Mouse (Mus musculus): ENCODE results near the gene Rbbp6. TPM values are rescaled to one million over a fixed set of nuclear protein-coding genes. Genes with fewer than 3 reads are reported as not detected.
A peak's percentile ranks its signal among the peaks of the same experiment; 100 is the strongest.

Rbbp6 gene
- polyA plus RNA-seq, 1 experiment from 2014 or later = 34.1 TPM

- Histone ChIP-seq H3K36me3 (no peaks in the 10 kb centered on the region), H3K9ac (replicated peaks) (no peak overlapping the region), H3K4me2 (replicated peaks) (no peak overlapping the region), H3K27ac (no peak overlapping the region), H3K9me3 (no peaks in the 10 kb centered on the region), H3K27me3 (no peaks in the 10 kb centered on the region), H3K4me3 (replicated peaks) (no peak overlapping the region), H3K4me1 (replicated peaks) (no peaks in the 10 kb centered on the region)
- ATAC-seq = no peak
- 83% methylated on average over 3 of the region's 3 CpGs for WGBS
These were observed 16.2 kb upstream of the Rbbp6 start for GRCm38 (mm10) chr7:122949268-122949667.

- no peak overlapping the region for H3K4me2 ChIP-seq (replicated peaks)
- H3K9me3 ChIP-seq = no peaks in the 10 kb centered on the region
- no peak overlapping the region for H3K27ac ChIP-seq
- no peak overlapping the region for H3K9ac ChIP-seq (replicated peaks)
- no peak for ATAC-seq
- H3K36me3 ChIP-seq = no peaks in the 10 kb centered on the region
- no peak overlapping the region for H3K4me3 ChIP-seq (replicated peaks)
- H3K4me1 ChIP-seq (replicated peaks) = no peaks in the 10 kb centered on the region
- H3K27me3 ChIP-seq = no peaks in the 10 kb centered on the region
- 83% methylated on average over 4 of the region's 4 CpGs for WGBS
These were observed 14.0 kb upstream of the Rbbp6 start for GRCm38 (mm10) chr7:122951464-122951863.

GRCm38 (mm10) chr7:122952066-122952465 lies 13.4 kb upstream of the Rbbp6 start:
- ATAC-seq = no peak
- Histone ChIP-seq H3K4me2 (replicated peaks) (no peak overlapping the region), H3K27ac (no peak overlapping the region), H3K36me3 (no peaks in the 10 kb centered on the region), H3K27me3 (no peaks in the 10 kb centered on the region), H3K9me3 (no peaks in the 10 kb centered on the region), H3K9ac (replicated peaks) (no peak overlapping the region), H3K4me3 (replicated peaks) (no peak overlapping the region), H3K4me1 (replicated peaks) (no peaks in the 10 kb centered on the region)
- 82% methylated on average over 6 of the region's 6 CpGs for WGBS

- no peak for ATAC-seq
- Histone ChIP-seq H3K27me3 (no peaks in the 10 kb centered on the region), H3K4me2 (replicated peaks) (no peak overlapping the region), H3K27ac (no peak overlapping the region), H3K36me3 (no peaks in the 10 kb centered on the region), H3K9me3 (no peaks in the 10 kb centered on the region), H3K4me3 (replicated peaks) (no peak overlapping the region), H3K4me1 (replicated peaks) (no peaks in the 10 kb centered on the region), H3K9ac (replicated peaks) (no peak overlapping the region)
- WGBS = 84% methylated on average over 11 of the region's 11 CpGs
These were observed 10.8 kb upstream of the Rbbp6 start for GRCm38 (mm10) chr7:122954451-122955225.

- Histone ChIP-seq H3K27me3 (no peaks in the 10 kb centered on the region), H3K27ac (no peak overlapping the region), H3K4me2 (replicated peaks) (no peak overlapping the region), H3K9me3 (no peaks in the 10 kb centered on the region), H3K9ac (replicated peaks) (no peak overlapping the region), H3K36me3 (no peaks in the 10 kb centered on the region), H3K4me1 (replicated peaks) (no peaks in the 10 kb centered on the region), H3K4me3 (replicated peaks) (no peak overlapping the region)
- 82% methylated on average over 8 of the region's 8 CpGs for WGBS
- no peak for ATAC-seq
These were observed 10.1 kb upstream of the Rbbp6 start for GRCm38 (mm10) chr7:122955226-122955955.

GRCm38 (mm10) chr7:122968751-122969150 lies 3.3 kb downstream of the Rbbp6 start:
- peaks cover 32% of the 10 kb centered on the region for H3K4me1 ChIP-seq (replicated peaks)
- WGBS = 63% methylated on average over 4 of the region's 4 CpGs
- H3K36me3 ChIP-seq = peaks cover 12% of the 10 kb centered on the region; the same call in 1 of the 2 replicates
- peak overlapping the region; percentile 99 for H3K4me3 ChIP-seq (replicated peaks)
- no peaks in the 10 kb centered on the region for H3K9me3 ChIP-seq
- no peaks in the 10 kb centered on the region for H3K27me3 ChIP-seq
- H3K4me2 ChIP-seq (replicated peaks) = peak overlapping the region; percentile 59
- ATAC-seq = no peak
- no peak overlapping the region for H3K9ac ChIP-seq (replicated peaks)
- peak overlapping the region; percentile 90 for H3K27ac ChIP-seq

GRCm38 (mm10) chr7:122969231-122970032 lies 3.9 kb downstream of the Rbbp6 start:
- 1% methylated on average over 62 of the region's 62 CpGs for WGBS
- Histone ChIP-seq H3K4me3 (replicated peaks) (peak overlapping the region; percentile 99), H3K9ac (replicated peaks) (peak overlapping the region; percentile 97), H3K9me3 (no peaks in the 10 kb centered on the region), H3K4me1 (replicated peaks) (peaks cover 38% of the 10 kb centered on the region), H3K27me3 (no peaks in the 10 kb centered on the region), H3K4me2 (replicated peaks) (peak overlapping the region; percentile 97), H3K36me3 (peaks cover 12% of the 10 kb centered on the region; the same call in 1 of the 2 replicates), H3K27ac (peak overlapping the region; percentile 90)
- ATAC-seq = peak; percentile 98

GRCm38 (mm10) chr7:122970119-122970781 lies 4.8 kb downstream of the Rbbp6 start:
- peak; percentile 76 for ATAC-seq
- Histone ChIP-seq H3K9me3 (no peaks in the 10 kb centered on the region), H3K4me2 (replicated peaks) (peak overlapping the region; percentile 97), H3K4me3 (replicated peaks) (peak overlapping the region; percentile 99), H3K27ac (peak overlapping the region; percentile 90), H3K36me3 (peaks cover 12% of the 10 kb centered on the region; the same call in 1 of the 2 replicates), H3K9ac (replicated peaks) (peak overlapping the region; percentile 97), H3K4me1 (replicated peaks) (peaks cover 45% of the 10 kb centered on the region), H3K27me3 (no peaks in the 10 kb centered on the region)
- under 1% methylated on average over 64 of the region's 69 CpGs for WGBS

GRCm38 (mm10) chr7:122970864-122971420 lies 5.5 kb downstream of the Rbbp6 start:
- H3K9me3 ChIP-seq = no peaks in the 10 kb centered on the region
- H3K27ac ChIP-seq = no peak overlapping the region
- H3K9ac ChIP-seq (replicated peaks) = peak overlapping the region; percentile 97
- H3K27me3 ChIP-seq = no peaks in the 10 kb centered on the region
- H3K4me2 ChIP-seq (replicated peaks) = peak overlapping the region; percentile 97
- WGBS = under 1% methylated on average over 14 of the region's 14 CpGs
- H3K4me1 ChIP-seq (replicated peaks) = peaks cover 50% of the 10 kb centered on the region
- H3K36me3 ChIP-seq = peaks cover 12% of the 10 kb centered on the region; the same call in 1 of the 2 replicates
- H3K4me3 ChIP-seq (replicated peaks) = peak overlapping the region; percentile 99
- ATAC-seq = no peak

- peak overlapping the region; percentile 99 for H3K4me3 ChIP-seq (replicated peaks)
- 94% methylated on average over 4 of the region's 4 CpGs for WGBS
- no peaks in the 10 kb centered on the region for H3K27me3 ChIP-seq
- no peaks in the 10 kb centered on the region for H3K9me3 ChIP-seq
- H3K36me3 ChIP-seq = peaks cover 16% of the 10 kb centered on the region; the same call in 1 of the 2 replicates
- peaks cover 50% of the 10 kb centered on the region for H3K4me1 ChIP-seq (replicated peaks)
- peak overlapping the region; percentile 97 for H3K9ac ChIP-seq (replicated peaks)
- peak overlapping the region; percentile 97 for H3K4me2 ChIP-seq (replicated peaks)
- no peak overlapping the region for H3K27ac ChIP-seq
- ATAC-seq = no peak
These were observed 6.7 kb downstream of the Rbbp6 start for GRCm38 (mm10) chr7:122972006-122972689.

- no peak overlapping the region for H3K27ac ChIP-seq
- no peaks in the 10 kb centered on the region for H3K9me3 ChIP-seq
- no peak for ATAC-seq
- H3K4me2 ChIP-seq (replicated peaks) = no peak overlapping the region
- H3K36me3 ChIP-seq = peaks cover 26% of the 10 kb centered on the region
- peaks cover 11% of the 10 kb centered on the region; the same call in 1 of the 2 replicates for H3K4me1 ChIP-seq (replicated peaks)
- H3K4me3 ChIP-seq (replicated peaks) = no peak overlapping the region
- no peak overlapping the region for H3K9ac ChIP-seq (replicated peaks)
- no peaks in the 10 kb centered on the region for H3K27me3 ChIP-seq
- 87% methylated on average over 1 of the region's 1 CpGs for WGBS
These were observed 14.0 kb downstream of the Rbbp6 start for GRCm38 (mm10) chr7:122979514-122979913.

Data from midbrain, embryonic 13.5 days (tissue).